12 mouse cellular contexts compared by ENCODE assay signal in the genomic region with DNA sequence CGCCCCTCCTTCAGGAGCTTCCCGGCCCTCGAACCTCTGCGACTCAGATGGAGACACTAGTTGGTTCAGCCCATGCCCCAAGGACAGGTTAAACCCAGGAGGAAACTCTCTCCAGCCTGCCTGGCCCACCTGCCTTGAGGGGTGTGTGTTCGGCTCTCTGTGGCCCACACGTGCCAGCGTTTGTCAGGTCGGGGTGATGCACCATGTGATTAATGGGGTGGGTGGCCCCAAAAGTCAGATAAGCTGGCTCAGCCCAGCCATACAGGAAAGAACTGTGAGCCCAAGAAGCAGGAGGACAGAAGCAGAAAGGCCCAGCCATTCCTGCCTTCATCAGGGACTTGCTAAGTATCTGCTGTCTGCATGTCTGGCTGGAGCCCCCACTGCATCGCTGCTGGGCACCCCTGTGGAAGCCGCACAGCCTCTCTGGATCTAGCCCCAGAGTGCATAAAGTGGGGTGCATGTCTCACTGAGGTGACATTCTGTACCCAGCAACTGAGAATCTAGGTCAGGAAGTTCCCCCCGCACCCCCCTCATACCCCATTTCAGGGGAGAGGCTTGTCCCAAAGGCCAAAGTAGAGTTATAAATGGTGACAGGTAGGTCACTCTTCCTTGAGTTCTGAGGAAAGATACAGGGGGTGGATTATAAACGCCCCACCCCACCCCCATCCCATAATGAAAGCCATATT. TPM values are rescaled to one million over a fixed set of nuclear protein-coding genes. Genes with fewer than 3 reads are reported as not detected.
DNase-seq lines count a peak whose midpoint lies in the region; ATAC-seq and TF ChIP-seq lines count a peak whose summit lies in the region.
"Had no signal": no experiment of that assay in that cellular context is flagged by ENCODE, and none has a peak within 500 bp of the region (broad histone marks: within the 10 kb centered on the region; RNA-seq: fewer than 3 reads in every experiment).

No protein-coding gene starts in this region.

- peak overlapping the region; percentile 83 for H3K27ac ChIP-seq in hindbrain, embryonic 10.5 days
- no peak overlapping the region for H3K27ac ChIP-seq in hindbrain, embryonic 16.5 days (ENCODE audit: low read depth, low read length)
- 0 out of 2 replicates have a peak overlapping the region, but pooled peaks have one; percentile 58 for H3K27ac ChIP-seq in neural tube, embryonic 11.5 days (ENCODE audit: low read depth, low read length)
- H3K27ac ChIP-seq in hindbrain, embryonic 14.5 days, result 0 out of 2 replicates have a peak overlapping the region, but pooled peaks have one; percentile 38
- no peak overlapping the region for H3K27ac ChIP-seq in heart, adult 2 months
- H3K27ac ChIP-seq: embryonic facial prominence, embryonic 12.5 days had no signal

- no peak overlapping the region; the same call in 1 of the 2 replicates for H3K4me3 ChIP-seq in hindbrain, embryonic 10.5 days
- H3K4me3 ChIP-seq in hindbrain, embryonic 16.5 days (ENCODE audit: low read length), result no peak overlapping the region
- no peak overlapping the region for H3K4me3 ChIP-seq in neural tube, embryonic 11.5 days (ENCODE audit: low read depth, low read length)
- H3K4me3 ChIP-seq in hindbrain, embryonic 14.5 days (replicated peaks; ENCODE audit: low read length), result no peak overlapping the region
- no peak overlapping the region for H3K4me3 ChIP-seq in heart, adult 2 months
- H3K4me3 ChIP-seq: embryonic facial prominence, embryonic 12.5 days had no signal

- TF ChIP-seq CTCF in heart, adult 2 months (IDR thresholded peaks at IDR 0.05), result no peak

- H3K9ac ChIP-seq in hindbrain, embryonic 16.5 days (ENCODE audit: low read depth, low read length), result no peak overlapping the region
- no peak overlapping the region for H3K9ac ChIP-seq in neural tube, embryonic 11.5 days (ENCODE audit: low read length)
- no peak overlapping the region for H3K9ac ChIP-seq in hindbrain, embryonic 14.5 days
- H3K9ac ChIP-seq in heart, adult 2 months (ENCODE audit: low read depth, low read length), result no peak overlapping the region
- H3K9ac ChIP-seq: embryonic facial prominence, embryonic 12.5 days had no signal

- WGBS in hindbrain, embryonic 10.5 days, result 78% methylated on average over 12 of the region's 12 CpGs
- 75% methylated on average over 12 of the region's 12 CpGs for WGBS in hindbrain, embryonic 16.5 days
- 79% methylated on average over 12 of the region's 12 CpGs for WGBS in neural tube, embryonic 11.5 days
- WGBS in hindbrain, embryonic 14.5 days, result 74% methylated on average over 12 of the region's 12 CpGs
- WGBS in heart, adult 2 months, result 75% methylated on average over 12 of the region's 12 CpGs

- peaks cover 90% of the 10 kb centered on the region for H3K4me1 ChIP-seq in hindbrain, embryonic 10.5 days (replicated peaks)
- H3K4me1 ChIP-seq in hindbrain, embryonic 16.5 days (ENCODE audit: control insufficient read depth, insufficient read depth, low read depth, low read length), result peaks cover 43% of the 10 kb centered on the region
- peaks cover 53% of the 10 kb centered on the region for H3K4me1 ChIP-seq in neural tube, embryonic 11.5 days (ENCODE audit: control insufficient read depth, insufficient read depth, low read length)
- H3K4me1 ChIP-seq in hindbrain, embryonic 14.5 days (replicated peaks; ENCODE audit: control insufficient read depth, insufficient read depth, low read length), result peaks cover 46% of the 10 kb centered on the region
- no peaks in the 10 kb centered on the region for H3K4me1 ChIP-seq in heart, adult 2 months (ENCODE audit: control insufficient read depth, insufficient read depth, low read length)

- intact Hi-C loops in heart, adult 2 months (cut with DNase I), result no loop called here

- no peak for DNase-seq in hindbrain, embryonic 10.5 days (ENCODE audit: low spot score)
- no peak for DNase-seq in neural tube, embryonic 11.5 days (ENCODE audit: low spot score)
- DNase-seq in neural tube, embryonic 10.5 days (ENCODE audit: extremely low spot score, low spot score), result no peak
- DNase-seq in adrenal gland, postnatal 36 days, result peak; percentile 62 to 66
- DNase-seq in hindbrain, embryonic 14.5 days (ENCODE audit: low spot score), result no peak
- DNase-seq in frontal cortex, postnatal 10 days (ENCODE audit: low spot score in 2 of 2), result no peak
- no peak for DNase-seq in heart, adult 2 months
- DNase-seq: cerebellum, adult 2 months; left cerebral cortex, postnatal 4 days; right cerebral cortex, adult 18-20 months had no signal

- H3K79me2 ChIP-seq in heart, adult 2 months (replicated peaks; ENCODE audit: control insufficient read depth, insufficient read depth, low read length), result no peaks in the 10 kb centered on the region; the same call in 1 of the 2 replicates

- no peaks in the 10 kb centered on the region for H3K9me3 ChIP-seq in hindbrain, embryonic 10.5 days
- H3K9me3 ChIP-seq in hindbrain, embryonic 16.5 days (ENCODE audit: control insufficient read depth, low read length), result no peaks in the 10 kb centered on the region
- H3K9me3 ChIP-seq in neural tube, embryonic 11.5 days (ENCODE audit: control insufficient read depth, low read length), result no peaks in the 10 kb centered on the region
- H3K9me3 ChIP-seq in hindbrain, embryonic 14.5 days (ENCODE audit: control insufficient read depth, low read length), result no peaks in the 10 kb centered on the region
- H3K9me3 ChIP-seq: embryonic facial prominence, embryonic 12.5 days had no signal

- no peak for ATAC-seq in hindbrain, embryonic 16.5 days
- no peak for ATAC-seq in neural tube, embryonic 11.5 days (ENCODE audit: insufficient read depth, low FRiP score, low TSS enrichment)
- ATAC-seq in hindbrain, embryonic 14.5 days (ENCODE audit: low FRiP score), result no peak

- peaks cover 15% of the 10 kb centered on the region for H3K36me3 ChIP-seq in hindbrain, embryonic 10.5 days
- no peaks in the 10 kb centered on the region for H3K36me3 ChIP-seq in hindbrain, embryonic 16.5 days (ENCODE audit: control insufficient read depth, insufficient read depth, low read length)
- no peaks in the 10 kb centered on the region for H3K36me3 ChIP-seq in neural tube, embryonic 11.5 days (ENCODE audit: control insufficient read depth, insufficient read depth, low read length)
- H3K36me3 ChIP-seq in hindbrain, embryonic 14.5 days (replicated peaks; ENCODE audit: control insufficient read depth, insufficient read depth), result no peaks in the 10 kb centered on the region
- H3K36me3 ChIP-seq in heart, adult 2 months (ENCODE audit: control insufficient read depth, insufficient read depth, low read length), result no peaks in the 10 kb centered on the region
- H3K36me3 ChIP-seq: embryonic facial prominence, embryonic 12.5 days had no signal

- peaks cover 9% of the 10 kb centered on the region for H3K27me3 ChIP-seq in hindbrain, embryonic 10.5 days (ENCODE audit: insufficient read depth, poor library complexity, severe bottlenecking)
- H3K27me3 ChIP-seq in hindbrain, embryonic 16.5 days (replicated peaks; ENCODE audit: control insufficient read depth, insufficient read depth, low read length), result no peaks in the 10 kb centered on the region
- no peaks in the 10 kb centered on the region for H3K27me3 ChIP-seq in neural tube, embryonic 11.5 days (ENCODE audit: control insufficient read depth, insufficient read depth, low read length)
- no peaks in the 10 kb centered on the region for H3K27me3 ChIP-seq in hindbrain, embryonic 14.5 days (ENCODE audit: control insufficient read depth, insufficient read depth, low read length)
- H3K27me3 ChIP-seq in heart, adult 2 months (ENCODE audit: control insufficient read depth, insufficient read depth, low read length), result no peaks in the 10 kb centered on the region
- H3K27me3 ChIP-seq: embryonic facial prominence, embryonic 12.5 days had no signal

- no peak for TF ChIP-seq POLR2A in heart, adult 2 months (IDR thresholded peaks at IDR 0.05; ENCODE audit: insufficient read depth, low read depth, low read length)

- no peak overlapping the region for H3K4me2 ChIP-seq in hindbrain, embryonic 16.5 days (ENCODE audit: low read length)
- H3K4me2 ChIP-seq in neural tube, embryonic 11.5 days (ENCODE audit: low read depth), result no peak overlapping the region
- H3K4me2 ChIP-seq in hindbrain, embryonic 14.5 days (replicated peaks), result no peak overlapping the region
- H3K4me2 ChIP-seq: embryonic facial prominence, embryonic 12.5 days had no signal

- no peak for TF ChIP-seq EP300 in heart, adult 2 months (IDR thresholded peaks at IDR 0.05; ENCODE audit: insufficient read depth, low read depth, low read length)

RNA-seq across cellular contexts. Expression of gene Fam222a, which starts 15.8 kb away (rescaled TPM):
- 3.9 and 6.5 TPM in 2 replicates for polyA plus RNA-seq in hindbrain, embryonic 10.5 days (2016; fragmentation: Nextera tagmentation; extraction: Ambion mirVana)
- polyA plus RNA-seq in hindbrain, embryonic 16.5 days (2015; fragmentation: Nextera tagmentation; extraction: Ambion mirVana), result 4.7 and 4.9 TPM in 2 replicates
- polyA plus RNA-seq in neural tube, embryonic 11.5 days (2014; fragmentation: Nextera tagmentation; extraction: Ambion mirVana), result 5.0 and 7.5 TPM in 2 replicates
- 100 to 1,000 TPM in 1 of 2 experiments, 10 to 100 TPM in 1; 52.1 to 118 TPM for total RNA-seq in adrenal gland, postnatal 36 days (2021)
- 6.6 and 6.7 TPM in 2 replicates for polyA plus RNA-seq in hindbrain, embryonic 14.5 days (2014; fragmentation: Nextera tagmentation; extraction: Ambion mirVana)
- 1 to 10 TPM; 2.1 to 5.0 TPM for total RNA-seq in heart, adult 2 months (2021)
- 2.0 and 2.8 TPM in 2 replicates for polyA plus RNA-seq in heart, adult 2 months (2012; rRNA removed)

Comparison
In these comparisons a context has a peak if more than half of its experiments do, and no peak if none do; other contexts are left out.
1. H3K27ac ChIP-seq: peak in hindbrain, embryonic 10.5 days (single experiment), neural tube, embryonic 11.5 days (single experiment) and hindbrain, embryonic 14.5 days (single experiment); none in hindbrain, embryonic 16.5 days (single experiment) and heart, adult 2 months (single experiment).
2. DNase-seq: peak in adrenal gland, postnatal 36 days (2 of 2); none in hindbrain, embryonic 10.5 days (single experiment), neural tube, embryonic 11.5 days (single experiment), neural tube, embryonic 10.5 days (single experiment), hindbrain, embryonic 14.5 days (single experiment), frontal cortex, postnatal 10 days (0 of 2) and heart, adult 2 months (0 of 2).